Mouse (Mus musculus) intestine, embryonic 14.5 days (tissue): Measurements from ENCODE around the gene Terf2. TPM values are rescaled to one million over a fixed set of nuclear protein-coding genes. Genes with fewer than 3 reads are reported as not detected.
A peak's percentile ranks its signal among the peaks of the same experiment; 100 is the strongest.

Experiments
- microRNA-seq: library from miRNA; unstranded; fragments of <30 nt; microRNA quantifications from one replicate; pipeline ENCODE4, GENCODE M21; 2016
- polyA plus RNA-seq: library from polyadenylated mRNA; unstranded; fragments of >200 nt; fragmentation: Nextera tagmentation; extraction: Ambion mirVana; gene quantifications from 2 replicates; pipeline ENCODE4 v1.2.1, GENCODE M21; 2014

The Terf2 gene
- polyA plus RNA-seq, 1 experiment from 2014 or later = 14.9 TPM

Small RNAs within 50 kb of the gene (microRNA-seq; reads per million reads assigned to microRNA genes)
- 2.6 reads per million, percentile 27 among the genes with 10 or more reads in this experiment for gene Mir7075

Other genes with a start within 250 kb of the Terf2 start
- 0.14 and 0.19 TPM in 2 replicates for gene Has3, start 226.3 kb downstream of the Terf2 start, polyA plus RNA-seq
- gene Utp4, start 202.9 kb downstream of the Terf2 start, polyA plus RNA-seq = 79.6 and 85.4 TPM in 2 replicates
- 15.1 TPM in 2 replicates for gene Sntb2, start 160.8 kb downstream of the Terf2 start, polyA plus RNA-seq
- 64.2 and 68.3 TPM in 2 replicates for gene Vps4a, start 65.3 kb downstream of the Terf2 start, polyA plus RNA-seq
- gene Pdf, start 47.9 kb downstream of the Terf2 start, polyA plus RNA-seq = 44.3 and 45.7 TPM in 2 replicates
- gene Cog8, start 39.9 kb downstream of the Terf2 start, polyA plus RNA-seq = 37.9 and 38.7 TPM in 2 replicates
- 102 and 107 TPM in 2 replicates for gene Nip7, start 39.7 kb downstream of the Terf2 start, polyA plus RNA-seq
- gene Tmed6, start 30.9 kb downstream of the Terf2 start, polyA plus RNA-seq = 9.3 and 21.3 TPM in 2 replicates
- 128 and 134 TPM in 2 replicates for gene Cyb5b, start 54.1 kb upstream of the Terf2 start, polyA plus RNA-seq
- 12.3 and 14.7 TPM in 2 replicates for gene Nfat5, start 196.9 kb upstream of the Terf2 start, polyA plus RNA-seq